Mouse (Mus musculus) mature B cell (primary cell): ENCODE measurements around the gene Ugt1a1.

ENCODE experiments used
- in situ Hi-C: fragments of 300-500 bp; cut with MboI; formaldehyde crosslinking; loops from 2 replicates; pipeline ENCODE4 v1.14.3; 2019

Gene Ugt1a1

DNA sequence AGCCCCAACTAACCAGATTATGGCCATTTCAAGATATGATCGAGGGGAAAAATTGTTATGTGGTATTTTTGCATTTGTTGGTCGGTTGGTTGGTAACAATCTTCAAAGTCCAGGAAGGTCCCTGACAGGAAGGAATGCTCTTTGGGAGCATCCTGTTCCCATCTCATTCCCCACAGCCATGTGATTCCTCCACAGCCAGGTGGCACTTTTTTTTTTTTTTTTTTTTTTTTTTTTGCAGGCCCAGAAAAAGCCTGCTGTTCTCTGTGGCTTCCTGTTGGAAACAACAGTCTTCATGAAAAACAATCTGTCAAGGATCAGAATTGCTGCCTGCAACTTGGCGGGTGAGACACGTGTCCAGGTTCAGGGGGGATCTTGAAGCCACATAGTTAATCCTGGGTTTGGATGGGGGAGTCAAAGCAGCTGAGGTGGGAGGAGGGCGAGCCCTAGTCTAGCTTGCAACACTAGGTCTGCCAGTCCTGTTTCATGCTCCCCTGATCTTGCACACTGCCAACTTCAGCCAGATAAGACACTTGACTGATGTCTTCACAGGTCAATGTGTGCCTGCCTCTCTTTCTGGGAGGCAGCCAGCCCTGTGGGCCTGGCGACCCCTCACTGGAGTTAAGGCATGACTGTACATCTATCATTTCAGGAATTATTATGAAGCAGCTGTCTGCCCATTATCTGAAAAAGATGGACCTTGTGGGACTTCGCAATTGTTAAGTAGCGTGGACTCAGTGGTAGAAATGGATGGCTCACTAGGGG lies 47.3 kb downstream of the Ugt1a1 start:
- in situ Hi-C loops: no loop called here

- in situ Hi-C loops: no loop called here
Observed at GRCm38 (mm10) chr1:88259643-88260024, 47.9 kb downstream of the Ugt1a1 start.

GRCm38 (mm10) chr1:88260114-88260513 lies 48.4 kb downstream of the Ugt1a1 start:
- in situ Hi-C loops: no loop called here

GRCm38 (mm10) chr1:88260604-88261377 lies 49.0 kb downstream of the Ugt1a1 start:
- in situ Hi-C loops: no loop called here

DNA sequence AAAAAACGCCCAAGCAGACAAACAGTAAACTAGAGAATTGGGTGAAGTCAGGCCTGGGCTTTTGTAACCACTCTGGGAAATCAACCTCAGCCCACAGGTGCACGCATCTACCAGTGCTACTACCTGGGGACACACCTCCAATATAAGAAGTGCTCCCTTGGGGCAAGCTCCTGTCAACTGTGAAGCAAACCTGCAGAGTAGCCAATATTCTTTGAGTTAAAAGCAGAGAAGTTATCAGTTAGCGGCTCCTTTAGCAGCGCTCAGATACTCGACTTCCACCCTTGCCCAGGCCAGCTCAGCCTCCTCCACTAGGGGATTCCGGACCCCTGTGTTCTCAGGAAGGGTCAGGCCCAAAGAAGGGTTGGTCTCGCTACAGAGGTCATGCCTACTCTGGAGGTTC lies 49.9 kb downstream of the Ugt1a1 start:
- in situ Hi-C loops: no loop called here

DNA sequence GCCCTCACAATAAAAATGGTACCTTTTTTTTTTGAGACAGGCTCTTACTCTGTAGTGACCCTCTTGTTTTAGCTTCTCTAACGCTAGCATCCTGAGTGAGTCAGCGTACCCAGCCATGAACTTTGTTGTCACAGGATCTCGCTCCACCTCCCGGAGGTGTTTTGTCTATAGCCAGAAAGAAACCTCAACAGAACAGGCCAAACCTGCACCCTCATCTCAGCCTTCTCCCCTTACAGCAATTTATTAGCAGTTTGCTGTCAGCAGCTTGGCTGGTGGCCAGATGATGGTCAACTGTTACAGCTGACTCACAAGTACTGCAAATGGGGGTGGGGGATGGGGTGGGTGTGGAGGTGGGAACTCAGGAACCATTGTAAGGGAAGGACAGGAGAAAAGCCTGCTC lies 50.5 kb downstream of the Ugt1a1 start:
- in situ Hi-C loops: no loop called here

DNA sequence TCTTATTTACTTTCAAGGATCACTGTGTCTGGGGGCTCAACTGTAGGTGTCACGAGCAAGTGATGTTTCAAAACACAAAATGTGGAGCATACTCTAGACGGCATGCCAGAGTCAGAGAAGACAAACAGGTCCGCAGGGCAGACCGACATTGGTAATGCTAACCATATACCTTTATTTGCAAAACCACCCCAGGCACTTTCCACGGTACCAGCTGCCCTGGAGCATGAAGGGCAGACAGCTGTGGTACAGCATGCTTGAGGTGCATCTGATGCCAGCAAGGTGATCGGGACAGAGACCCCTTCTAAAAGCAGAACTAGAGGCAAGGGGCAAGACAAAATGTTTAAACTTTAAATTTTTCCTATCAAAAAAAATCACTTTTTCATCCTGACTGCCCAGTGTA lies 51.2 kb downstream of the Ugt1a1 start:
- in situ Hi-C loops: no loop called here

- in situ Hi-C loops: no loop called here
Observed at GRCm38 (mm10) chr1:88263778-88264177, 52.0 kb downstream of the Ugt1a1 start.

- in situ Hi-C loops: no loop called here
Observed at GRCm38 (mm10) chr1:88264237-88264868, 52.6 kb downstream of the Ugt1a1 start.

- in situ Hi-C loops: no loop called here
Observed at GRCm38 (mm10) chr1:88264869-88265240, 53.1 kb downstream of the Ugt1a1 start.

GRCm38 (mm10) chr1:88266123-88266522 lies 54.4 kb downstream of the Ugt1a1 start:
- in situ Hi-C loops: no loop called here

DNA sequence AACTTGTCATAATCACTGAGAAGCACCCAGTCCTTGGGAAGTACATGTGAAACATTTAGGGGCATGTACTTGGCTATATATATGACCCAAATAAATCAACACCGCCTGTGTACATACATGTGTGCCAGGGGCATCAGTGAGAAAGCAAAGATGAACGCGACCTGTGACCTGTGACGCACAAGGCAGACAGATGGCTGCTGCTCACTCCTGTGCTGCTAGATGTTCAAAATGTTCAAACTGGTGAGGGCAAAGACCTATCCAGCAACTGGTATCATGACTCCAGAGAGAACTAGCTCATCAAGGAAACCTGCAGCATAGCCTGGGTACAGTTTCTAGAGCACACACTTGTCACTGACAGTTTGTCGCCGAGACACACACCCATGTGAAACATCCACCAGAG lies 55.7 kb downstream of the Ugt1a1 start:
- in situ Hi-C loops: no loop called here

DNA sequence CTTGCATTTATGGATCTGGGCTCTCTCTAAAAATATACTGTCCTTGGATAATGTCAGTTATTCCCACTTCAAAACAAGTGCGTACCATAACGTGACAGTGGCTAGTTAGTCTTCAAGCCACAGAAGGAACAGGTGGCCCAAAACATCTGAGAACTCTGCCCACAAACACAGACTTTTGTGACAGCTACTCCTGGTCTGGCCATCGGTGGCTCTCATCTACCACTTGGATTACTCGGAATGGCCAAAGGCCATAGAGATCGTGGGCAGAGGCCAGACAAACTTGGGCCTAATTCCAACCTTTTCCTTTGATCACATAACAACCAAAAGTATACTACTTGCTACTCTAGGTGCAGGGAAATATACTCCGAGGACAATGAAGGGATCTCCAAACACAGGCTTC lies 56.3 kb downstream of the Ugt1a1 start:
- in situ Hi-C loops: no loop called here
